Mouse (Mus musculus) R1 (cell line): Measurements from ENCODE around the gene Entpd5.
"Not testable (repeated sequence)": the region's sequence is repeated elsewhere in the genome, so short reads cannot be mapped to it uniquely, and the experiment has no call there.

Experiments used
- DNase-seq: peaks from one replicate; pipeline ENCODE4 v3.0.0-alpha.2; 2018; ENCODE audit warnings: low read depth, low spot score

The Entpd5 gene

DNA sequence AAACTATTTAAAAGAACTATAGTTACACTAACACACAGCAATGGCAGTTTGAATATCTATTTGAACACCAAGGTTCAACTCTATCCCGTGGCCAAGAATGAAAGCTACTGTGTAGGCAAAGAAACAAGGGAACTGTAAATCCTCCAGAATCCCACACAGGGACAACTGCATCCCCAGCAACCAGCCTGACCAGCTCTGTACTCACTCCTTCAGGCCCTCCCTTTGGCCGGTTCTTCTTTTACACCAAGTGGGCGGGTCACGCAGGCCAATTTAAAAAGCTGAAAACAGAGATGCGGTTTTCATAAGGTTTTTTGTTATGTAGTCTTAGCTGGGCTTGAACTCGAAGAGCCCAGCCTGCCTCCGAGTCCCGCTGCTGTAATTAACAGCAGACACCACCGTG lies 9.7 kb downstream of the Entpd5 start:
- no peak for DNase-seq

DNA sequence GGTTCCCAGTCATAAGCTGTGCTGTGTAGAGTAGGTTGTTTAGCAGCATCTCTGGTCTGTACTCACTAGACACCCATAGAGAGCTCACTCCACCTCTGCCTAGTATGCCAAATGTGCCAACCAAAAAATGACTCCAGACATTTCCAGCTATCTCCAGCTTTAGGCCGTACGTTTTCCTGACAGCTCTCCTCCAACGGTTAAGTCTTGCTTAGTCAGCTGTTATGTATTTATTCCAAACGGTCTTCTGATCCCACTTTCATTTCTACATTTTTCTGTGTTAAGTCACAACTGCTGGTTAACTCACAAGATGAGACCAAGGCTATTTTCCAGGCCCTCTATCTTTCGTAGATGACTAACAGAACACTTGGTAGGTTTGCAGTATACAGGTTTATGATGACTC lies 10.2 kb downstream of the Entpd5 start:
- no peak for DNase-seq

DNA sequence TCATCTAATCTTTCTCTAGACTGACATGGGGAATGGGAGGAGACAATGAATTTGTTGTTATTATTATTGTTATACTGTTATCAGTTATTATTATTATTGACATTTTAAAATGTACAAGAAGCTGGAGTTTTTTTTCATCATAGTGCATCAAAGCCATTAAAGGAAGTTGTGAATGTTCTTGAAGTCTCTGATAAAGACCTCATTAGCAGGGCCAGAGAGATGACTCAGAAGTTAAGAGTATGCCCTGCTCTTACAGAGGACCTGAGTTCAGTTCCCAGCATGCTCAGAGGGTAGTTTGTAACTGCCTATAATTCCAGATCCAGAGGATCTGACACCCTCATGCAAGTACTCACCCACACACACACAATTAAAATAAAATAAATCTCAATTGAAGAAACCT lies 11.1 kb downstream of the Entpd5 start:
- no peak for DNase-seq

GRCm38 (mm10) chr12:84396947-84397679 lies 11.7 kb downstream of the Entpd5 start:
- DNase-seq = no peak

- DNase-seq = no peak
Measured at GRCm38 (mm10) chr12:84393847-84394246, 15.0 kb downstream of the Entpd5 start.

DNA sequence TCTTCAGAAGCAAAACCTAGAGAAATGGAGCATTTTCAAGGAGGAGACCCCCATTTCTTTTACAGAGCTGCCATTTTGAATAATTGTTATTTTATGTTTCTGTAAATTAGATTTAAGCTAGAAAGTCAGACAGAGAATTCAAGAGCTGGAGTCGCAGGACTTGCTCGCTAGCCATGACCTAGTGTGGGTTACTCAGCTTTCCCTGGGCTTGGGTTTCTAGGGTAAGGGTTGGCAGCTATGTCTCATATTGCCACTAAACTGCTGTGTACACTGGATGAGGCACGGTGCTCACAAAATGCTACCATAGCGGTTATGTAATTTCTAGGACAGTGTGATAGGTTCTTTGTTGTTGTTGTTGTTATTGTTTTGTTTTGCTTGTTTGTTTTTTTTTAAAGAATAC lies 16.1 kb downstream of the Entpd5 start:
- no peak for DNase-seq

DNA sequence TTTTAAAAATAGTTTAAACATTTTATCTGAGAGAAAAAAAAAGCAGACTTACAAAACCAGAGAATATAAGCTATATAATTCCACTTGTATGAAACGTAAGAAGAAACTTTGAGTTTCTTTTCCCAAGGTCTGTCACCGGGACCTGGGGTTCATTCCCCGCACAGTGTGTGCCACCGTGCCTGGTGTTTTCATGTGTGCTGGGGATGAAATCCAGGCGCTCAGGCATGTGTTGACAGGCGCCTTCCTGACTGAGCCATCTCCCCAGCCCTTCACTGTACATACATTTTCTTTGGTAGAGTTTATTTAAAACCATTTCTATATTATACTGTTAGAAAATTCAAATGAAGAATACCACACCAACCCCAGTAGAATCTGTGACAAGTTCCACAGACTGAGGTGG lies 18.5 kb downstream of the Entpd5 start:
- DNase-seq = no peak

- peak; percentile 50 for DNase-seq
Measured at GRCm38 (mm10) chr12:84388774-84389400, 19.9 kb downstream of the Entpd5 start.

DNA sequence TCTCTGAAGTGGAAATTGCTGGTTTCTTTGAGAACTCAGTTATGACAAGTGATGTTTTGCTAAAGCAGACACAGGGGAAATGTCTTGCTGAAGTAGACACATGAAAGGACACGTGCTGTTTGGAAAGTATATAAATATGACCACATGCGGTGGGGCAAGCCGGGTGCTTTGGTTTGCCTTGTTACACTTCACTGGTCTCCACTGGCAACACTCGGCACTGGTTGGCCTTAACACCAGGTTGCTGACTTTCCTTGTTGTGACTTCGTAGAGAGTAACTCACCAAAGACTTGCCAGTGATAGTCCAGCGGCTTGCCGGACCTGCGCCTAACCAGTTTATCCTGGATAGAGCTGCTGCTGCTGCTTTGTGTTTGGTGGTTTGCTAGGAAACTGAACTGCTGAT lies 20.7 kb downstream of the Entpd5 start:
- DNase-seq = no peak

- DNase-seq = no peak
Measured at GRCm38 (mm10) chr12:84385408-84385807, 23.4 kb downstream of the Entpd5 start.

DNA sequence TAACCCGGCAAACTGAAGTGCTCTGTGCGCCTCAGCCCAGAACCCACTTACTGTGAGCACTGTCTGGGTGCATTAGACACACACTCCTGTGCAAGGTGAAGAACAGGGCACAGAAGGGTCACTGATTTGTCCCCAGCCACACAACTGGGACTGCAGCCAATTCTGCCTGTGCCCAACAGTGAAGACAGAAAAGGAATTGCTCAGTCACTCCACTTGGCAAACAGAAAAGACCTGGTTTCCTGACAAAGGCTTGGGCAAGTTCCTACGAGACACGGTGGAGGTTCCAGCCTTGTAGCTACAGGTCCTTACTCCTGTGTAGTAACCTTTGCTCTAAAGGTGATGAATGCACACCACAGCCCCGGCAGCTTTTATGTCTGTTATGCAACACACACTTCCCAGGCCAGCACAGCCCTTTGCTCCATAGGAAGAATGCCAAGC lies 24.2 kb downstream of the Entpd5 start:
- no peak for DNase-seq

DNA sequence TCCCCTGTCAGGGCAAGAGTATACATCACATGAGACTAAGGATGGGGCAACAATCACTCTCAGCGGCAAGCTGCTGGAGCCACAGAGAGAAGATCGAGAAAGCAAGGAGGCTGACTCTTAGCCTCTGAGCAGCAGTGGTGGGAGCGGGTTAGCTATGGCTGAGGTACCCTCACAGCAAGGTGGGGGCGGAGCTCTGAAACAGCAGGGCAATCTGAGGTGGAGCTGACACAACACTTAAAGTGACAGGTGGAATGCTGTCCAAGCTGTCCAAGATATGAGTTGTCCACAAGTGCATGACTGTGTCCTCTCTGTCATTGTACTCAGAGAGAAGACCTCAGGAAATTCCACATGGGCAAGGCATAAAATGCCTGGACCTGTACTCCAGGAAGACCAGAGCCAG lies 26.5 kb downstream of the Entpd5 start:
- DNase-seq = no peak

DNA sequence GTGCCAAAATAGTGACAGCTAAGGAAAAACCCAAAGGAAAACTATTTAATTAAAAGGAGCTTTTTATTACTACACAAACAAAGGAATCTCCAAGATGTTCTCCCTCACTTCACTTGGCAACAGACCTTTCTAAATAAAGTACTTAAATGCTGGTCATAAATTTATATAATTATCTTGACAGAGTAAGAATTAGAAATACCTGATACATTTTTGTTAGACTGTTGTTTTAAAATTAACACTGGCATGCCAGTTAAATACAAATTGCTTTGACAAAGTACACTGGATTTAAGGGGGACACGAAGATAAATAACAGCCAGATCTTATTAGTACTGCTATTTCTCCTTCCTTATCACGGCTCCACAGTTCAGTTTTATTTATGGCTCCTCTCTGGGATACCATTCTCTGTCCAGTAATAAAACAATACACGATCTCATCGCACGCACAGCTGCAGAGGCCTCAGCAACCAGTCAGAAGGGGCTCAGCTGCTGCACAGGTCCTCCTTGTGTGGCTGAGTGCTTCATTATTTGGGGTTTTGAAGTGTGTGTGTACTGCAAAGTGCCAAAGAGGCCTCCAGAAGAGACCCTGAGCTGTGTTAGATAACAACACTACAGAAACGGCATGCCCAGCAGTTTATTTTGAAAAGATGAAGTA lies 34.9 kb downstream of the Entpd5 start:
- DNase-seq = no peak

DNA sequence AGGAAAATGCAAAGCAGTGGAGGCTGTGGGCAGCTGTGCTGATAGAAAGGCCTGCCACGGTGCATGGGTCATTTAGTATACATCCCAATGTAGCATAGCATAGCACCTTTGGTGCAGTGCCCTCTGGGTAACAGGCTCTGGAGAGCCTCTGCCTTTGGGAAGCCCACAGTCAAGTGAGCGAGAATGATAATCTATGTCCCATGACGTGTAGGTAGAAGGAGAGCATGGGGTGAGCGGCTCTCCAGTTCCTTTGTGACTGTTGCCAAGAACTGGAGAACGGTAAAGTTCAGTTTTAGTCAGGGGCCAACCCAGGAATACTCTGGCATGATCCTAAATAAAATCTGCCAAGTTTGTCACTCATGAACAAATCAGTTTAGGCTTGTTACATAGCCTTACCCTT lies 37.2 kb downstream of the Entpd5 start:
- DNase-seq = no peak

GRCm38 (mm10) chr12:84366971-84367370 lies 41.9 kb downstream of the Entpd5 start:
- DNase-seq = peak; percentile 76

DNA sequence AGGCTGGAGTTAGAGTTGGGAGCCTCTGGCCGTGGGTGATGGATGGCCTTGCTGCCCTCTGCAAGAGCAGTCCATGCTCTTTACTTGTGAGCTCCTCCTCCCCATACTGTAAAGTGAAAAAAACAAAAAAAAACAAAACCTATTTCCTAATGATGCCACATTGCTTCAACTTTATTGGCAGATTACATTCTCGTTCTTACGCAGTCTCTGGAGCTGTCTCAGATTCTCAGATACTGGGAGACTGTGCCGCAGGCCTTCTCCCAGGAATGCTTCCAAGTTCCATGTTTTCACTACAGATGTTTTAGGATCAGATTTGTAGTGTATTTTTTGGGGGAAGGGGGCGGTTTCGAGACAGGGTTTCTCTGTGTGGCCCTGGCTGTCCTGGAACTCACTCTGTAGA lies 43.7 kb downstream of the Entpd5 start:
- no peak for DNase-seq

- peak; percentile 67 for DNase-seq
Measured at GRCm38 (mm10) chr12:84364291-84364690, 44.5 kb downstream of the Entpd5 start.

GRCm38 (mm10) chr12:84362872-84363271 lies 46.0 kb downstream of the Entpd5 start:
- DNase-seq = no peak

DNA sequence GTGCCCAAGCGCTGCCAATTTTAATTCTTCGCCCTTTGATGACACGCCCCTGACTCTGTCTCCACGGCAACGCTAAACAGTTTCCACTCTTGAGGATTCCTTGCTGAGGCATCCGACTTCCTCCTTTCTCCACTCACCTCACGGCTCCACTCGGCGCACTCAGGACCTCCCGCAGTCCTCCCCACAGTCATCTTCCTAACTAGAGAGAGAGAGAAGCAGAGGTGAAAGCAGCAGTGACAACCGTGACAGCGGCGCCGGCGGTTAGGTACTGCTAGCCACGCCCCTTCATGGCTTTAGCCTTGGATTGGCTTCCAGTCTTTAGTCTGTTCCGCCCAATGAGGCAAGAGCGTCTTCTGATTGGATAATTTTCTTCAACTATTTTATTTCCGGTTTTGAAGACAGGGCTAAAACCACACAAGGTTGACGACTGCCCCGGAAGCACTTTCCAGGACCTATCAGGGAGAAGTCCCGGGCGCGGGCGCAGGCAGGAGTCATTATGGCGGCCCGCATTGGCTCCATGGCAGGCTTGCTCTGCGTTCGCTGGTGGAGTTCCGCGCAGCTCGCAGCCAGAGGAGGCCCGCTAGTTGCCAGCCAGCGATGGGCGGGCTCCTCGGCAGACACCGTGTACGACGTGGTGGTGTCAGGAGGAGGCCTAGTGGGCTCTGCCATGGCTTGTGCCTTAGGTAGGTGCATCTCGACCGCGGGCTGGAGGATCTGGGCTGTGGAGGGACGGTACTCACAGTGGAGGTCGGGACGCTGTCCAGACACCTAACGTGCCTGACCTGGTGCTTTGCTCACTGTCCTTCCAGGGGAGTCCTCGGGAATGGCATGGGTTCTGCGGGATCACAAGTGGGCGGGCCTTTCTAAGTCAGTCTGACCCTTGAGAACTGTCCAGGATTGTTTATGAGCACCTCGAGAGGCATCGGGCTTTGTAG lies 47.0 kb downstream of the Entpd5 start, which contains the start of the genes Coq6 and Fam161b:
TSS of gene Coq6 (plus strand) at position 103 of the 935 bp plus-strand sequence.
TSS of gene Fam161b (minus strand) at position 279 of the 935 bp plus-strand sequence.
- DNase-seq = peak; percentile 99

DNA sequence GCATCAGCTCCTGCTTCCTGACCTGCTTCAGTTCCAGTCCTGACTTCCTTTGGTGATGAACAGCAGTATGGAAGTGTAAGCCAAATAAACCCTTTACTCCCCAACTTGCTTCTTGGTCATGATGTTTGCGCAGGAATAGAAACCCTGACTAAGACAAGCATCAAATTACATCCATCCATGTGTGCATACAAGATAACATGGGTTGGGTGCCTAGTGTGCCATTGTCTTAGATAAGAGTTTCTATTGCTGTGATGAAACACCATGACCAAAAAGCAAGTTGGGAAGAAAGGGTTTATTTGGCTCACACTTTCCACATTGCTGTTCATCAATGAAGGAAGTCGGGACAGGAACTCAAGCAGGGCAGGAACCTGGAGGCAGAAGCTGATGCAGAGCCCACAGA lies 50.1 kb downstream of the Entpd5 start:
- not testable (repeated sequence) for DNase-seq

DNA sequence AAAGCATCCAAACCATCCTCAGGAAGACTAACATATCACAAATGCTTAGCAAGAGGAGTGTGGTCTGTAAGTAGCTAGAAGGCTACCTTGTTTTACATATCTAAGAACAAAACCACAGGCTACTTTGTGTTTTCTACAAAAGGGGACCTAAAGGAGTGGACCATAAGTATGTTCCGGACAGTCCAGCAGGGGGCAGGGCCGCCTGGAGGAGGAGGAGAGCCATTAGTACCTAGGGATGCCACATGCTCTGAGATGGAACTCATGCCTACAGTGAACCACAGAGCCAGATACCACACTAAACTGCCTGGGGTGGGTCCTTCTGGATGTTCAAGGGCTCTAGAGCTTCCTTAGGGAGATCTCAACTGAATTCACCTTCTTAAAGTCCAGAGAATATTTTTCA lies 61.6 kb downstream of the Entpd5 start:
- DNase-seq = peak; percentile 75
